Mouse (Mus musculus): ENCODE data around the gene Fxyd3.

- TF ChIP-seq CTCF (IDR thresholded peaks at IDR 0.05; ENCODE audit: low read depth, low read length) = no peak
- no peak for TF ChIP-seq POLR2A (IDR thresholded peaks at IDR 0.05; ENCODE audit: extremely low read depth, insufficient read depth, low read length)
These were observed 33.3 kb upstream of the Fxyd3 start for GRCm38 (mm10) chr7:31109796-31110195.

Measured in liver, adult 2 months (tissue).